ENCODE assay signal across 7 mouse cellular contexts in the genomic region with DNA sequence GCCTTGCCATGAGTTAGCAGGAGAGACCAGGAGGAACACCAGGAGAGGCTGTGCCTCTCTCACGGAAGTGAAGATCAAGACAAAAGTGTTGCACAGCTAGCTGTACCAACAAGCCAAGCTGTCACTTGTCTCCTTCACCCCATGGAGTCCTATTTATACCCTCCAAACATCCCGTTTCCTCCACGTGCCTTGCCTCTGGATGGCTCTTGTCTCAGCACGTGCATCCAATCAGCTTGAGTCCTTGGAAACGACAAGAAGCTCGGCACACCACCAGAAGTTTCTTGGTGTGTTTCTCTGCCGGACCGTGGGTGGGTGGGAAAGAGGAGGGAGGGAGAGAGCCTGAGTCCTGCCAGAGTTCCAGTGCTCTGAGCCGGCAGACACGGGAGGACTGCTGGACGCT. TPM values are rescaled to one million over a fixed set of nuclear protein-coding genes. Genes with fewer than 3 reads are reported as not detected.
A peak's percentile ranks its signal among the peaks of the same experiment; 100 is the strongest.
DNase-seq lines count a peak whose midpoint lies in the region; ATAC-seq lines count a peak whose summit lies in the region.

No protein-coding gene starts in this region.

- no peaks in the 10 kb centered on the region for H3K9me3 ChIP-seq in intestine, embryonic 14.5 days (ENCODE audit: control insufficient read depth, low read length)

- no peak overlapping the region for H3K27ac ChIP-seq in intestine, embryonic 14.5 days (ENCODE audit: low read depth)

- H3K9ac ChIP-seq in intestine, embryonic 14.5 days (ENCODE audit: low read length): peak overlapping the region; percentile 13; the same call in 1 of the 2 replicates

- WGBS in intestine, embryonic 14.5 days: 16% methylated on average over 11 of the region's 11 CpGs

- peak overlapping the region; percentile 28 for H3K4me2 ChIP-seq in intestine, embryonic 14.5 days (ENCODE audit: low read length)

- no peak for ATAC-seq in intestine, embryonic 14.5 days (replicated peaks; ENCODE audit: low FRiP score, low TSS enrichment, low read depth)

- DNase-seq in left cerebral cortex, adult 18-20 months (ENCODE audit: low spot score in 2 of 2): peak; percentile 36 to 44
- no peak for DNase-seq in left cerebral cortex, adult 11 months (ENCODE audit: low spot score)
- DNase-seq in heart, adult 9 months (ENCODE audit: low spot score in 2 of 2): peak; percentile 59 to 68
- DNase-seq in intestine, embryonic 14.5 days (ENCODE audit: low spot score): no peak
- DNase-seq in lung, postnatal 4 days: peak; percentile 75 to 86
- no peak for DNase-seq in urinary bladder, postnatal 14 days (ENCODE audit: low spot score)
- DNase-seq in cerebellum, postnatal 4 days (ENCODE audit: low spot score in 2 of 2): no peak

- H3K4me3 ChIP-seq in intestine, embryonic 14.5 days (ENCODE audit: low read depth, low read length): no peak overlapping the region

- H3K36me3 ChIP-seq in intestine, embryonic 14.5 days (ENCODE audit: control insufficient read depth, insufficient read depth, low read length): no peaks in the 10 kb centered on the region

- peaks cover 16% of the 10 kb centered on the region for H3K4me1 ChIP-seq in intestine, embryonic 14.5 days (replicated peaks; ENCODE audit: control insufficient read depth, insufficient read depth, low read length)

- no peaks in the 10 kb centered on the region for H3K27me3 ChIP-seq in intestine, embryonic 14.5 days (replicated peaks; ENCODE audit: control insufficient read depth, insufficient read depth, low read length)

RNA-seq across cellular contexts. Expression of gene Zfp687, which starts 9.3 kb away (rescaled TPM):
- 10 to 100 TPM; 23.1 to 24.6 TPM for total RNA-seq in left cerebral cortex, adult 18-20 months (2021)
- polyA plus RNA-seq in intestine, embryonic 14.5 days (2014; fragmentation: Nextera tagmentation; extraction: Ambion mirVana): 23.9 and 27.8 TPM in 2 replicates

RNA-seq across cellular contexts. Expression of gene Psmd4, which starts 17.9 kb away (rescaled TPM):
- total RNA-seq in left cerebral cortex, adult 18-20 months (2021): 100 to 1,000 TPM; 165 to 171 TPM
- 237 and 260 TPM in 2 replicates for polyA plus RNA-seq in intestine, embryonic 14.5 days (2014; fragmentation: Nextera tagmentation; extraction: Ambion mirVana)

RNA-seq across cellular contexts. Expression of gene Pi4kb, which starts 50.0 kb away (rescaled TPM):
- total RNA-seq in left cerebral cortex, adult 18-20 months (2021): 10 to 100 TPM; 60.9 to 62.2 TPM
- polyA plus RNA-seq in intestine, embryonic 14.5 days (2014; fragmentation: Nextera tagmentation; extraction: Ambion mirVana): 24.1 and 24.8 TPM in 2 replicates

Comparison
In these comparisons a context has a peak if more than half of its experiments do, and no peak if none do; other contexts are left out.
1. DNase-seq: peak in left cerebral cortex, adult 18-20 months (2 of 2), heart, adult 9 months (2 of 2) and lung, postnatal 4 days (2 of 2); none in left cerebral cortex, adult 11 months (single experiment), intestine, embryonic 14.5 days (single experiment), urinary bladder, postnatal 14 days (single experiment) and cerebellum, postnatal 4 days (0 of 2).